Mouse (Mus musculus) heart, adult 2 months (tissue): ENCODE results near the gene Snx10. TPM values are rescaled to one million over a fixed set of nuclear protein-coding genes. Genes with fewer than 3 reads are reported as not detected.
A peak's percentile ranks its signal among the peaks of the same experiment; 100 is the strongest.

Experiments
- DNase-seq, 2 experiments: peaks; one replicate each; pipeline ENCODE4 v3.0.0; 2021
- H3K27ac ChIP-seq: fragments of 200-600 bp; 2 replicates; pipeline ENCODE4 v1.8.1; 2022
- H3K27me3 ChIP-seq: fragments of 200-500 bp; 2 replicates; pipeline ENCODE4 v1.6.1; 2012; ENCODE audit warnings: mild to moderate bottlenecking, low read length, inconsistent platforms, mixed read lengths; ENCODE audit not compliant: control insufficient read depth, insufficient read depth
- H3K36me3 ChIP-seq: fragments of 200-500 bp; 2 replicates; pipeline ENCODE4 v1.6.1; 2012; ENCODE audit warnings: low read length, inconsistent platforms; ENCODE audit not compliant: control insufficient read depth, insufficient read depth
- H3K4me1 ChIP-seq: fragments of 200-500 bp; 2 replicates; pipeline ENCODE4 v1.6.1; 2011; ENCODE audit warnings: low read length; ENCODE audit not compliant: control insufficient read depth, insufficient read depth
- H3K4me3 ChIP-seq: fragments of 200-600 bp; 2 replicates; pipeline ENCODE4 v1.8.1; 2022
- H3K79me2 ChIP-seq: fragments of 200-500 bp; replicated peaks from 2 replicates; pipeline ENCODE4 v1.6.1; 2012; ENCODE audit warnings: mild to moderate bottlenecking, inconsistent platforms, low read length, moderate library complexity, mixed read lengths; ENCODE audit not compliant: control insufficient read depth, insufficient read depth
- H3K9ac ChIP-seq: fragments of 200-500 bp; 2 replicates; pipeline ENCODE4 v1.6.1; 2012; ENCODE audit warnings: low read depth, mild to moderate bottlenecking, control low read depth, inconsistent platforms, low read length, mixed read lengths
- CTCF ChIP-seq: fragments of 200-600 bp; IDR thresholded peaks from 2 replicates; pipeline ENCODE4 v1.8.1; 2022; ENCODE audit warnings: antibody characterized with exemption, mild to moderate bottlenecking, moderate library complexity
- EP300 ChIP-seq: fragments of 200-500 bp; IDR thresholded peaks from 2 replicates; pipeline ENCODE4 v1.6.1; 2011; ENCODE audit warnings: low read depth, low read length, control low read depth; ENCODE audit not compliant: insufficient read depth
- POLR2A ChIP-seq: fragments of 200-500 bp; IDR thresholded peaks from 2 replicates; pipeline ENCODE4 v1.6.1; 2011; ENCODE audit warnings: mild to moderate bottlenecking, low read depth, low read length, control low read depth; ENCODE audit not compliant: insufficient read depth
- WGBS: fragments of 180-500 bp; shearing (Covaris S2); methylation state at CpG from one replicate; pipeline ENCODE4 v1.1.7; 2018; 5-methylcytosine and 5-hydroxymethylcytosine counted together
- intact Hi-C: fragments of 180-260 bp; cut with DNase I; formaldehyde crosslinking; loops from one replicate; pipeline ENCODE4 v1.15.1; 2025
- polyA plus RNA-seq: library from polyadenylated mRNA; depleted of rRNA; stranded (reverse); fragments of >200 nt; gene quantifications from 2 replicates; pipeline ENCODE4 v1.2.3, GENCODE M21; 2012
- total RNA-seq, 2 experiments: library from RNA; stranded (reverse); gene quantifications; 2 replicates each; pipeline ENCODE4 v1.2.3; 2021

The Snx10 gene
- total and polyA plus RNA-seq, 3 experiments: 3.9 to 11.4 (median 10.8) TPM

- 93% methylated on average over 4 of the region's 4 CpGs for WGBS
- DNase-seq: no peak
- no peak for TF ChIP-seq POLR2A
- no peak for TF ChIP-seq EP300
- no peak for TF ChIP-seq CTCF
- no peaks in the 10 kb centered on the region for H3K79me2 ChIP-seq
- no peak overlapping the region for H3K4me3 ChIP-seq
- intact Hi-C loops: no loop called here
- no peaks in the 10 kb centered on the region for H3K36me3 ChIP-seq
- H3K9ac ChIP-seq: no peak overlapping the region
- no peaks in the 10 kb centered on the region for H3K27me3 ChIP-seq
- no peak overlapping the region for H3K27ac ChIP-seq
- no peaks in the 10 kb centered on the region for H3K4me1 ChIP-seq
These were observed 49.4 kb downstream of the Snx10 start for GRCm38 (mm10) chr6:51573136-51573535.

- Histone ChIP-seq H3K79me2 (no peaks in the 10 kb centered on the region), H3K4me3 (no peak overlapping the region), H3K27me3 (no peaks in the 10 kb centered on the region), H3K36me3 (no peaks in the 10 kb centered on the region), H3K9ac (no peak overlapping the region), H3K4me1 (no peaks in the 10 kb centered on the region), H3K27ac (no peak overlapping the region)
- intact Hi-C loops: no loop called here
- WGBS: 87% methylated on average over 13 of the region's 13 CpGs
- TF ChIP-seq CTCF (no peak), EP300 (no peak), POLR2A (no peak)
- no peak for DNase-seq
These were observed 50.4 kb downstream of the Snx10 start for GRCm38 (mm10) chr6:51574132-51574531.

GRCm38 (mm10) chr6:51578415-51578814 is 54.7 kb downstream of the Snx10 start:
- 85% methylated on average over 4 of the region's 4 CpGs for WGBS
- Histone ChIP-seq H3K36me3 (no peaks in the 10 kb centered on the region), H3K9ac (no peak overlapping the region), H3K4me3 (no peak overlapping the region), H3K27me3 (no peaks in the 10 kb centered on the region), H3K4me1 (no peaks in the 10 kb centered on the region), H3K27ac (no peak overlapping the region), H3K79me2 (no peaks in the 10 kb centered on the region)
- TF ChIP-seq EP300: no peak
- TF ChIP-seq POLR2A: no peak
- no peak for TF ChIP-seq CTCF
- intact Hi-C loops: no loop called here
- DNase-seq: no peak

- H3K27me3 ChIP-seq: no peaks in the 10 kb centered on the region
- TF ChIP-seq CTCF (peak; percentile 98), EP300 (peak; percentile 95), POLR2A (no peak)
- H3K9ac ChIP-seq: no peak overlapping the region
- intact Hi-C loops: loop anchor here (1.0 kb wide), 3 partner anchors 71 to 371 kb away; no protein-coding TSS in a partner anchor
- no peak overlapping the region for H3K27ac ChIP-seq
- peak; percentile 76 to 87 for DNase-seq
- H3K4me1 ChIP-seq: no peaks in the 10 kb centered on the region
- WGBS: 23% methylated on average over 18 of the region's 18 CpGs
- no peaks in the 10 kb centered on the region for H3K36me3 ChIP-seq
- no peak overlapping the region for H3K4me3 ChIP-seq
- no peaks in the 10 kb centered on the region for H3K79me2 ChIP-seq
These were observed 56.5 kb downstream of the Snx10 start for GRCm38 (mm10) chr6:51580040-51580680.

GRCm38 (mm10) chr6:51581418-51581817 is 57.7 kb downstream of the Snx10 start:
- no peak for DNase-seq
- Histone ChIP-seq H3K36me3 (no peaks in the 10 kb centered on the region), H3K27ac (no peak overlapping the region), H3K79me2 (no peaks in the 10 kb centered on the region), H3K27me3 (no peaks in the 10 kb centered on the region), H3K4me3 (no peak overlapping the region), H3K4me1 (no peaks in the 10 kb centered on the region), H3K9ac (no peak overlapping the region)
- intact Hi-C loops: no loop called here
- WGBS: 92% methylated on average over 9 of the region's 9 CpGs
- TF ChIP-seq CTCF (no peak), POLR2A (no peak), EP300 (no peak)

GRCm38 (mm10) chr6:51582051-51582450 is 58.4 kb downstream of the Snx10 start:
- intact Hi-C loops: no loop called here
- 92% methylated on average over 9 of the region's 9 CpGs for WGBS
- Histone ChIP-seq H3K4me3 (no peak overlapping the region), H3K9ac (no peak overlapping the region), H3K4me1 (no peaks in the 10 kb centered on the region), H3K79me2 (no peaks in the 10 kb centered on the region), H3K27me3 (no peaks in the 10 kb centered on the region), H3K36me3 (no peaks in the 10 kb centered on the region), H3K27ac (no peak overlapping the region)
- TF ChIP-seq EP300: no peak
- TF ChIP-seq CTCF: no peak
- TF ChIP-seq POLR2A: no peak
- DNase-seq: no peak
